Mouse (Mus musculus) embryonic facial prominence, embryonic 12.5 days (tissue): ENCODE results near the gene Zfp428. TPM values are rescaled to one million over a fixed set of nuclear protein-coding genes. Genes with fewer than 3 reads are reported as not detected.
"Not testable (repeated sequence)": the region's sequence is repeated elsewhere in the genome, so short reads cannot be mapped to it uniquely, and the experiment has no call there.

Source experiments
- ATAC-seq: fragments of 200-750 bp; cut with Nextera tagmentation; 2 replicates; pipeline ENCODE4 v1.8.0; 2017; ENCODE audit not compliant: insufficient number of reproducible peaks, insufficient read depth, low FRiP score, low TSS enrichment
- H3K27ac ChIP-seq: fragments of 300-500 bp; sonication (generic); 2 replicates; pipeline ENCODE4 v1.5.1; 2016; ENCODE audit warnings: mild to moderate bottlenecking
- H3K27me3 ChIP-seq: fragments of 300-500 bp; sonication (generic); 2 replicates; pipeline ENCODE4 v1.6.1; 2016; ENCODE audit warnings: mild to moderate bottlenecking, moderate library complexity
- H3K36me3 ChIP-seq: fragments of 300-500 bp; sonication (generic); 2 replicates; pipeline ENCODE4 v1.6.1; 2016; ENCODE audit warnings: mild to moderate bottlenecking
- H3K4me1 ChIP-seq: fragments of 300-500 bp; sonication (generic); 2 replicates; pipeline ENCODE4 v1.6.1; 2016
- H3K4me2 ChIP-seq: fragments of 300-500 bp; sonication (generic); replicated peaks from 2 replicates; pipeline ENCODE4 v1.6.1; 2016; ENCODE audit warnings: mild to moderate bottlenecking, moderate library complexity
- H3K4me3 ChIP-seq: fragments of 300-500 bp; sonication (generic); 2 replicates; pipeline ENCODE4 v1.5.1; 2016; ENCODE audit warnings: mild to moderate bottlenecking
- H3K9ac ChIP-seq: fragments of 300-500 bp; sonication (generic); 2 replicates; pipeline ENCODE4 v1.6.1; 2016; ENCODE audit warnings: mild to moderate bottlenecking, moderate library complexity
- H3K9me3 ChIP-seq: fragments of 300-500 bp; sonication (generic); 2 replicates; pipeline ENCODE4 v1.6.1; 2016; ENCODE audit warnings: mild to moderate bottlenecking, moderate library complexity
- WGBS: fragments of 180-500 bp; shearing (Covaris S2); methylation state at CpG from one replicate; pipeline ENCODE4 v1.1.7; 2016; 5-methylcytosine and 5-hydroxymethylcytosine counted together
- polyA plus RNA-seq: library from polyadenylated mRNA; unstranded; fragments of >200 nt; fragmentation: Nextera tagmentation; extraction: Ambion mirVana; gene quantifications from 2 replicates; pipeline ENCODE4 v1.2.1, GENCODE M21; 2016

Zfp428 gene
- polyA plus RNA-seq, 1 experiment from 2014 or later, result 100 TPM

- Histone ChIP-seq H3K36me3 (no peaks in the 10 kb centered on the region), H3K4me3 (peak overlapping the region; percentile 66), H3K27me3 (peaks cover 24% of the 10 kb centered on the region; the same call in 1 of the 2 replicates), H3K27ac (no peak overlapping the region), H3K9ac (peak overlapping the region; percentile 65), H3K4me2 (peak overlapping the region; percentile 98), H3K9me3 (no peaks in the 10 kb centered on the region), H3K4me1 (peaks cover 21% of the 10 kb centered on the region)
- ATAC-seq, result 0 out of 2 replicates have a peak, but pooled peaks have one; percentile 18
- WGBS, result 4% methylated on average over 17 of the region's 38 CpGs
These were observed 24.4 kb upstream of the Zfp428 start for GRCm38 (mm10) chr7:24482208-24483020.

- not testable (repeated sequence) for H3K9me3 ChIP-seq, H3K36me3 ChIP-seq, H3K27ac ChIP-seq, ATAC-seq, H3K9ac ChIP-seq
- Histone ChIP-seq H3K4me3 (peak overlapping the region; percentile 66; the same call in 1 of the 2 replicates), H3K4me1 (peaks cover 21% of the 10 kb centered on the region), H3K4me2 (peak overlapping the region; percentile 98), H3K27me3 (peaks cover 24% of the 10 kb centered on the region; the same call in 1 of the 2 replicates)
- WGBS, result 51% methylated on average over 6 of the region's 6 CpGs
These were observed 23.5 kb upstream of the Zfp428 start for GRCm38 (mm10) chr7:24483291-24483690.

GRCm38 (mm10) chr7:24485481-24485880 lies 21.3 kb upstream of the Zfp428 start:
- WGBS, result 69% methylated on average over 9 of the region's 9 CpGs
- no peak overlapping the region for H3K27ac ChIP-seq
- no peaks in the 10 kb centered on the region for H3K9me3 ChIP-seq
- peaks cover 19% of the 10 kb centered on the region; the same call in 1 of the 2 replicates for H3K27me3 ChIP-seq
- H3K9ac ChIP-seq, result no peak overlapping the region
- H3K4me2 ChIP-seq, result no peak overlapping the region
- H3K4me3 ChIP-seq, result no peak overlapping the region
- H3K36me3 ChIP-seq, result no peaks in the 10 kb centered on the region
- no peak for ATAC-seq
- peaks cover 21% of the 10 kb centered on the region for H3K4me1 ChIP-seq

- Histone ChIP-seq H3K27ac (0 out of 2 replicates have a peak overlapping the region, but pooled peaks have one; percentile 41), H3K4me3 (no peak overlapping the region), H3K9me3 (no peaks in the 10 kb centered on the region), H3K36me3 (no peaks in the 10 kb centered on the region), H3K9ac (no peak overlapping the region), H3K27me3 (peaks cover 19% of the 10 kb centered on the region; the same call in 1 of the 2 replicates), H3K4me2 (no peak overlapping the region; the same call in 1 of the 2 replicates), H3K4me1 (peaks cover 15% of the 10 kb centered on the region; the same call in 1 of the 2 replicates)
- 50% methylated on average over 9 of the region's 9 CpGs for WGBS
- 0 out of 2 replicates have a peak, but pooled peaks have one; percentile 12 for ATAC-seq
These were observed 20.1 kb upstream of the Zfp428 start for GRCm38 (mm10) chr7:24486654-24487130.

GRCm38 (mm10) chr7:24487403-24487802 lies 19.4 kb upstream of the Zfp428 start:
- H3K27ac ChIP-seq, result no peak overlapping the region
- no peak overlapping the region for H3K9ac ChIP-seq
- peaks cover 17% of the 10 kb centered on the region; the same call in 1 of the 2 replicates for H3K27me3 ChIP-seq
- no peak for ATAC-seq
- H3K9me3 ChIP-seq, result no peaks in the 10 kb centered on the region
- 41% methylated on average over 3 of the region's 3 CpGs for WGBS
- no peak overlapping the region for H3K4me3 ChIP-seq
- H3K4me2 ChIP-seq, result no peak overlapping the region
- H3K36me3 ChIP-seq, result no peaks in the 10 kb centered on the region
- peaks cover 15% of the 10 kb centered on the region; the same call in 1 of the 2 replicates for H3K4me1 ChIP-seq

GRCm38 (mm10) chr7:24488303-24488702 lies 18.5 kb upstream of the Zfp428 start:
- 88% methylated on average over 8 of the region's 8 CpGs for WGBS
- H3K36me3 ChIP-seq, result no peaks in the 10 kb centered on the region
- H3K4me3 ChIP-seq, result no peak overlapping the region
- no peak overlapping the region for H3K27ac ChIP-seq
- H3K4me2 ChIP-seq, result no peak overlapping the region
- ATAC-seq, result no peak
- peaks cover 8% of the 10 kb centered on the region; the same call in 1 of the 2 replicates for H3K4me1 ChIP-seq
- H3K9ac ChIP-seq, result no peak overlapping the region
- peaks cover 10% of the 10 kb centered on the region; the same call in 1 of the 2 replicates for H3K27me3 ChIP-seq
- H3K9me3 ChIP-seq, result no peaks in the 10 kb centered on the region

GRCm38 (mm10) chr7:24499856-24500577 lies 6.8 kb upstream of the Zfp428 start:
- Histone ChIP-seq H3K27me3 (peaks cover 43% of the 10 kb centered on the region), H3K9ac (peak overlapping the region; percentile 41; the same call in 1 of the 2 replicates), H3K4me1 (peaks cover 19% of the 10 kb centered on the region; the same call in 1 of the 2 replicates), H3K27ac (no peak overlapping the region), H3K4me2 (peak overlapping the region; percentile 65), H3K4me3 (peak overlapping the region; percentile 34), H3K36me3 (peaks cover 8% of the 10 kb centered on the region; the same call in 1 of the 2 replicates), H3K9me3 (0 out of 2 replicates have a peak, but pooled peaks cover 3% of the 10 kb centered on the region)
- WGBS, result 10% methylated on average over 43 of the region's 43 CpGs
- ATAC-seq, result no peak

GRCm38 (mm10) chr7:24500929-24501328 lies 5.9 kb upstream of the Zfp428 start:
- H3K9me3 ChIP-seq, result 0 out of 2 replicates have a peak, but pooled peaks cover 3% of the 10 kb centered on the region
- 28% methylated on average over 7 of the region's 7 CpGs for WGBS
- H3K4me1 ChIP-seq, result peaks cover 27% of the 10 kb centered on the region
- H3K9ac ChIP-seq, result no peak overlapping the region
- peaks cover 8% of the 10 kb centered on the region; the same call in 1 of the 2 replicates for H3K36me3 ChIP-seq
- no peak overlapping the region for H3K27ac ChIP-seq
- no peak overlapping the region for H3K4me3 ChIP-seq
- peaks cover 43% of the 10 kb centered on the region for H3K27me3 ChIP-seq
- no peak overlapping the region for H3K4me2 ChIP-seq
- ATAC-seq, result no peak

- H3K4me3 ChIP-seq, result no peak overlapping the region
- peaks cover 8% of the 10 kb centered on the region; the same call in 1 of the 2 replicates for H3K36me3 ChIP-seq
- H3K9ac ChIP-seq, result no peak overlapping the region
- H3K27me3 ChIP-seq, result peaks cover 43% of the 10 kb centered on the region
- H3K27ac ChIP-seq, result no peak overlapping the region
- WGBS, result 49% methylated on average over 21 of the region's 21 CpGs
- 0 out of 2 replicates have a peak, but pooled peaks cover 3% of the 10 kb centered on the region for H3K9me3 ChIP-seq
- no peak overlapping the region for H3K4me2 ChIP-seq
- peaks cover 29% of the 10 kb centered on the region for H3K4me1 ChIP-seq
- ATAC-seq, result no peak
These were observed 5.3 kb upstream of the Zfp428 start for GRCm38 (mm10) chr7:24501492-24501891.

GRCm38 (mm10) chr7:24504004-24504403 lies 2.8 kb upstream of the Zfp428 start:
- peaks cover 37% of the 10 kb centered on the region for H3K4me1 ChIP-seq

GRCm38 (mm10) chr7:24504868-24505267 lies 1.9 kb upstream of the Zfp428 start:
- no peak overlapping the region for H3K27ac ChIP-seq
- H3K9me3 ChIP-seq, result 0 out of 2 replicates have a peak, but pooled peaks cover 3% of the 10 kb centered on the region
- H3K9ac ChIP-seq, result no peak overlapping the region
- H3K36me3 ChIP-seq, result peaks cover 8% of the 10 kb centered on the region; the same call in 1 of the 2 replicates
- peaks cover 31% of the 10 kb centered on the region for H3K4me1 ChIP-seq
- no peak overlapping the region for H3K4me3 ChIP-seq
- H3K4me2 ChIP-seq, result no peak overlapping the region
- peaks cover 22% of the 10 kb centered on the region for H3K27me3 ChIP-seq
- 8% methylated on average over 4 of the region's 4 CpGs for WGBS
- ATAC-seq, result no peak

More at GRCm38 (mm10) chr7:24504004-24504403, 2.8 kb upstream of the Zfp428 start:
- Histone ChIP-seq H3K4me3 (no peak overlapping the region), H3K27me3 (peaks cover 30% of the 10 kb centered on the region), H3K9me3 (0 out of 2 replicates have a peak, but pooled peaks cover 3% of the 10 kb centered on the region), H3K9ac (no peak overlapping the region), H3K4me2 (peak overlapping the region; percentile 12; the same call in 1 of the 2 replicates), H3K27ac (no peak overlapping the region), H3K36me3 (peaks cover 8% of the 10 kb centered on the region; the same call in 1 of the 2 replicates)
- ATAC-seq, result no peak
- WGBS, result 31% methylated on average over 8 of the region's 10 CpGs
